Mouse (Mus musculus): ENCODE results near the gene Mrps27.
"Not testable (repeated sequence)": the region's sequence is repeated elsewhere in the genome, so short reads cannot be mapped to it uniquely, and the experiment has no call there.

Gene Mrps27

DNA sequence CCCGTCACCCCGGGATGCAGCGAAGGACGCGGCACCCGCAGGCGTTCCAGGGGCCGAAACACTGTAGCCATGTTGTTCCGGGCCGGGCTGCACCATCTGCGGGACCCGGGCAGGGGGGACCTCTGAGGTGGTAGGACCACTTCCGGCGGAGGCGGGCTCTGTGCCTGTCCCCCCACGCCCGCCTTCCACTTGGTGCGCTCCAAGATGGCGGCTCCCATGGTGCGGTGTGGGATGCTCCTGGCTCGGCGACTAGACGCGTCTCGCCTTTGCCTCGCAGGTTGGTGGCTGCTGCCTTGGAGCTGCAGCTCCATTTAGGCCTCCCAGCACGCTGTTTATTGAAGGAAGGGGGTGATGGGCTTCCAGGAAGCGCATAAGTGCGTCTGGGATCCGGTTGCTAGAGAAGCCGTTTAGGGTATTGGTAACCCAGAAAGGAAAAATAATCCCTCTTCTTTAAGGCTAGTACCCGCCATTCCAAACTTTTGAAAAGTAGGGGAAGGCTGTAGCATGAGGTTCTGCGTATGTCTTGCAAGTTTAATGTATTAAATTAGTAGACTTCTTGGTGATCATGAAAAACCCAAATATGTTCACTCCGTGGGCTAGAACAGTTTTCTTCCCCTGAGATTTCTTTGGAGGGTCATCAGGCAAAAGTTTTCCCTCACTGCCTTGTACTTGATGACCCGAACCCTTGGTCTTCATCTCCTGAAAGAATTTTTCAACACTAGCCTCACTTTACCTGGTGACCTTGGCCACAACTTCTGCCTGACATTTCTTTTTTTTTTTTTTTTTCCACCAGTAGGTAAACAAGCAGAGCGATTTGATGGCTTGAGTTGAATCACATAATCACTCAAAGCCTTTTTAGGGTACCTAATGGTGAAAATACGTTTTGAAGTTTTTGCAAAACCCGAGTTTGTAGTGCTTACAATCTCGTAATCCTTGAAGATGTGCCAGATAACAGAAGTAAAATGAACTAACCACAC is at the start of gene Mrps27, which contains the start of gene Ptcd2:
Mrps27 (plus strand) TSS at position 188 of the 977 bp plus-strand sequence.
Ptcd2 (minus strand) TSS at position 107 of the 977 bp plus-strand sequence.
- peak; percentile 96 to 97 for DNase-seq

DNA sequence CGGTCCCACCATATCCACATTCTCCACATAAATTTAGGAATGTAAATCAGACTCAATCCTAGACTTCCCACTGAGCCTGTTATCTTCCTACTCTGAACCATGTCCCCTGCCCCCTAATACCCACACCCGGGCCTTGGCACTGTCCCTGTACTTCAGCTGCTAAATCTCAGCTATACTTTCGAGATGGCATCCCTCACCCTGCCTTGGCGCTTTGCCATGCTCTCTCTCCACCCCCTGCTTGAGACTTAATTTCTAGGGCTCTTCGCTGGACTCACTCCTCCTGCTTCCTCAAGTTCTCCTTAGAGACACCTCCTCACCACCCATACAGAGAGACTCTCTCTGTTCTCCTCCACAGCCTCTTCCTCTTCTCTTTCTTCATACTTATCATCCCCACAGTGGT is 44.7 kb upstream of the Mrps27 start:
- no peak for DNase-seq

DNA sequence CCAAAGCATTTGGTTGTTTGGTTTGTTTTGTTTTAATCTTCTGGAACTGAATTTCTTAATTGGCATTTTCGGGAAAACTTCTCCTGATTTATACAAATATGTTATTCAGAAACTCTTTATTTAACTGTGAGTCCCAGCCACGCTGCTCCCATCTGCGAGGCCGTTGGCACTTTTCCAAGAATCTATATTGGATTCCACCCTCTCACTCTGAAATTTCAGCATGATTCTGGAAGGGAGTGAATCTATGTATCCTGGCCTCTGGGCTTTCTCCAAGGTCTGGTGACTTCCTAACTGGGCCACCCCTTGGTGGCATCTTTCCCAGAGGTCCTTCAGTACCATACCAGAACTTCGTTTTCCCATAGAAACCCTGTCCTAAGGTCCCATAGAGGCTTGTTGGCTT is 40.7 kb upstream of the Mrps27 start:
- DNase-seq = no peak

DNA sequence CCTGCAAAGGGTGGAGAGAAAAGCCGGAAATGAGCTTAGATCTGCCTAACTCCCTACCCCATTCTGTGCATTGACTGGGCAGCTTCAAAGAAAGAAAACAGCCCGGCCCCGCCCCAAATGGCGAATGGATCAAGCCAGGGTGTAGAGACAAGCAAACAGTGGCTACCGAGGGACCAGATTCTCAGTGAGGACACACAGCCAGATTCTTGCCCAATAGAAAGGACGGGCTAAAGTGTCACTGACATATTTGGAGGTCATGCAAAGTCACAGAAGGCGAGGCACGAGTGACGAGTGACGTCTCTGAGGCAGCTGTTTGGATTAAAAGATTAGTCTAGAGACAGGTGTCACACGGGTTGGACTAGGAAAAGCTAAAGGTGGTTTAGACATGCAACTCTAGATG is 40.2 kb upstream of the Mrps27 start:
- DNase-seq = peak; percentile 20 to 57

DNA sequence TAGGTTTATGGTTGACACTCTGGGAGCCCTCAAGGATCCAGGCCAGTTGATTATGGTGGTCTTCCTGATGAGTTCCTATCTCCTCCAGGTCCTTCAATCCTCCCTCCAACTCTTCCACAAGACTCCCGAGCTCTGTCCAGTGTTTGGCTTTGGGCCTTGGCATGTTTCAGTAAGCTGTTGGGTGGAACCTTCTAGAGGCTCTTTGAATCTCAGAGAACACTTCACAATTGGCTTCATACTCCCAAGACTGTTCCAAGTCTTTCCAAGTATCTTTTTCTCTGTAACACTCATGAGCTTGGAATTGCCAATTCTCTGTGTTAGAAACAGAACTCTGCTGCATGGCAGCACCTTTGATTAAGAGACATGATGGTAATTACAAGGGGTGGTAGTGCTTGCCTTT is 39.4 kb upstream of the Mrps27 start:
- DNase-seq = peak; percentile 15 to 49

DNA sequence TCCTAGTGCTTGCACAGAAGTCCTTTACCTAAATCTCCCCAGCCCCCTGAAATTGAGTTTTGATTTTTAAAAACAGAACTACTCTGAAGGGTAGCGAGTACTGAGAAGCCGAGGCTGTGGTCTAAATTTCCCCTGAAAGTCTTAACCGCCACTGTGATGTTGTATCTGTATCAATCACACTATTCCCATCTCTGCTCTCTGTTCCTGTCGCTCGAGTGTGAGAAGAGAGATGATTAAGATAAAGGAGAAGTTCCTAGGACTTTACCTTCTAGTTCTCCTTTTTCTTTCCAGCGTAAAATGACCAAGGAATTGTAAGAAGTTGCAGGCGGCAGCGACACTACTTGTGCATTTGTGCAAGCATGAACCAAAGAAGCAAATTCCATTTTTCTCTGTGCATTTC is 38.4 kb upstream of the Mrps27 start:
- no peak for DNase-seq

DNA sequence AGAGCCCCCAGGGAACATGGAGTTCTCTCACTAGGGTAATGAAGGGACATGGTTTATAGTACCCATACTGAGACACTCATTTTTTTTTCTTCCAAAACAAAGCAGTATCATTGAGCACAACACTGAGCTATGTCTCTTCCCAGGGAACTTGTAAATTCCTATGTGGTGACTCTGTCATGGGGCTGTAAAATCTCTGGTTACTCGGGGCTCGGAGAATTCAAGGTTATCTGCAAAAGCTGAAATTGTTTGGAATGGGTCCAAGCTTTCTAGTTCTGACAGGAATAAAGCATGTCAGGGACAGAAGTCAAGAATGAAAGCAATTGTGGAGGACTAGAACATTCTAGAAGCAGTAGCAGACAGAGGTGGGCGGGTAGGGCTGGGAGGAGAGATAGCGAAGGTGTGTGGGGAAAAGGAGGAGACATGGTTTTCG is 36.6 kb upstream of the Mrps27 start:
- DNase-seq = no peak

DNA sequence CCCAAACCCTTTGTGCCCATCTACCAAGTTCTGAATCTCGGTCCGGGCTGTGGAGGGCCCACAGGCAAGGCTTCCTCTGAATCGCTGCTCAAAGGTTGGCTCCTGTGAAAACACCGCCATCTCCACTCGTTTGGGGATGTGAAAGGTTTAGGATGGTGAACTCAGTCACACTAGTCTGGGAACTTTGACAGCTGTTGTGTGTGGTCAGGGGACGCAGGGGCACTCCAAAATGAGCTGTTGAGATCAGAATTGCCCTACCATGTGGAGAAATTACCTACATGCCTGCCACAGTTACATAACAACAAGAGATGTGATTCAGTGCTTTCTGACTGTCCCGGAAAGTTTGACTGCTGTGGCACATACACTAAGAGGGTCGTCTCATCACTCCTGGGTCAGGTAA is 36.2 kb upstream of the Mrps27 start:
- no peak for DNase-seq

DNA sequence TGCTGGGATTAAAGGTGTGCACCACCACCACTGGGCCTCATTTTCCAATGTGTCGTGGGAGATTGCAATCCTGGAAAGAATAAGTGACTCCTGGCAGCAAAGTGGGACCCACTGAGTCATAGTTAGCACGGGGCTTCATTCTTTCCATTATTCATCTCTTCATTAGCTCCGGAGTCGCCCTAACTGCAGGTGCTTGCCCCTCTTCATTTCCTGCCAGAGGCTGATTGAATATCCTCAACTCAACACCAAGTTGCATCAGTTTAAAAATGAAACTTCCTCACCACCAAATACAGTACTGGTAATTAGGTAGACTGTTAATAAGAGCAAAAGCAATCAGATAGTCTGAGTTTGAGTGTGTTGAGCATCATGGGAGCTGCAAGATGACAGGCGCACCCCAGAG is 30.5 kb upstream of the Mrps27 start:
- no peak for DNase-seq

DNA sequence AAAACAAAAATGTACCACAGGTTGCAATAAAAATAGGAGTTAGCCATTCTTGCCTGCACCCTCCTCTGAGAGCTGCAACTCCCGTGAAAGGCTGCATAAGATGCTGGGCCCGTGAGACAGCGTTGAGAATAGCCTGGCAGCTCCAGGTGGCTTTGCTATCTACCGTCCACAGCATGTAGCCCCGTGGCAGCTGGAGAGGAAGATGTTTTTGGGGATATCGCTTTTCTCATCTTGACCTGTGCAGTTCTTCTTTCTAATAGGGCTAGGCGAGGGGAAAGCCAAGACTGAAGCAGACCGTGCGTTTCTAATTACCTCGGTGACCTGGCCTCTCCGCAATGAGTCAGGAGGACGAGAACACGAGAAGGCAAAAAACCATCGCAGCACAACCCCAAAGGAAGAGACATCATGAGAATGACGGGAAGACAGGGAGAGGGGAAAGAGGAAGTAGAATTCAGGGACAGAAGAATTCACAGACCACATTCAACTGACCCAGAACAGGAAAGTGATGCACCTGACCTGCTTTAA is 29.9 kb upstream of the Mrps27 start:
- no peak for DNase-seq

DNA sequence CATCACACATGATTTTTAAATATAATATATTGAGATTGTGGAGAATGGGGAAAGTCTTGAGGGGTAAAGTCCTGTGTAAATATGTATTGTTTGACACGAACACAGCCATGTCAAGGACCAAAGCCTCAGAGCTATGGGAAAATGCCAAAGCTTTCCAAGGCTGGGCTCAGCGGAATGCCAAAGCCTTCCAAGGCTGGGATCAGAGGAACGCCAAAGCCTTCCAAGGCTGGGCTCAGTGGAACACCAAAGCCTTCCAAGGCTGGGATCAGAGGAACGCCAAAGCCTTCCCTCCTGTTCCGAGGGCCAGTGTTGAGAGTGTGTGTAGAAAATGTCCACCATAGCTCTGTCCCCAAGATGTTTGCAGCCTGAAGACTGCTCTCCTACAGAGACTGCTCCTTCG is 28.2 kb upstream of the Mrps27 start:
- DNase-seq = no peak

DNA sequence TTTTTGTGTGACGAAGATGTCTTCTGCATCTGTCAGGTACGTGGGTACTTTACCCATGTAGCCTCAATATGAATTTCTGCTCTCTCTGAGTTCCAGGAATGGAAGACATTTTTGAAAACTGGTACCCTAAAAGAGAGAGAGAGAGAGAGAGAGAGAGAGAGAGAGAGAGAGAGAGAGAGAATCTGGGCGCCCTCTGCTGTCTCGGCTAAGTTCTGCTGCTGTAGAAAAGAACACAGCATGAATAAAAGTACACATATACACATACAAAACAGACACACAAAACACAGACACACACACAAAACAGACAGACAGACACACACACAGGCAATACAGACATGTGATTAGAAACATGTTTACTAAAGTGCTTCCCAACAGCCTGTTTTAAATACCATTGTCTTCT is 27.5 kb upstream of the Mrps27 start:
- DNase-seq = no peak

DNA sequence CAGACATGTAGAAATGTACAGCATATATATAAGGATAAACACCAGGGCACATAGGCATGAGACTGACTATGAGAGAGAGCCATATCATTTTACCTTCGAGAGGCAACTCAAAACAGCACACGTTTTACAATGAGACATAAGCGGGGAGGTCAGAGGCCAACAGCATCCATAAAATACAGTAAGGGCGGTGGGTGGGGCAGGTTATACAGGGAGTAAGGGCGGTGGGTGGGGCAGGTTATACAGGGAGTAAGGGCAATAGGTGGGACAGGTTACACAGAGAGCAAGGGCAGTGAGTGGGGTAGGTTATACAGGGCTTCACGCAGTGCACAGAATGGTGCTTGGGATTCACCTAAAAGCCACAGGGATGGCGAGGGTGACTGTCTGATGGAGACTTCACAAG is 24.1 kb upstream of the Mrps27 start:
- DNase-seq = no peak

DNA sequence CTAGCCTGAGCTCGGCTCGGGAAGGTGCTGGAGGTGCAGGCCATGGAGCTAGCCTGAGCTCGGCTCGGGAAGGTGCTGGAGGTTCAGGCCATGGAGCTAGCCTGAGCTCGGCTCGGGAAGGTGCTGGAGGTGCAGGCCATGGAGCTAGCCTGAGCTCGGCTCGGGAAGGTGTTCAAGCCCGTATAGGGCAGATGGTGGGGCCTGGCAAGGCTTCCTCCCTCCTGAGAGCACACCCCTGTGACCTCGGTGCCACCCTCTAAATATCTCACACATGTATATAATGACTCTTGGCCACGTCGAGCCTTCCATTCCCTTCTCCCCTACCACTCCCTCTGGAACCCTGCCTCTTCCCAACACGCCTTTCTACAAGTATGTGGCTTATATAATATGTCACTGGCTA is 21.7 kb upstream of the Mrps27 start:
- DNase-seq = not testable (repeated sequence)

DNA sequence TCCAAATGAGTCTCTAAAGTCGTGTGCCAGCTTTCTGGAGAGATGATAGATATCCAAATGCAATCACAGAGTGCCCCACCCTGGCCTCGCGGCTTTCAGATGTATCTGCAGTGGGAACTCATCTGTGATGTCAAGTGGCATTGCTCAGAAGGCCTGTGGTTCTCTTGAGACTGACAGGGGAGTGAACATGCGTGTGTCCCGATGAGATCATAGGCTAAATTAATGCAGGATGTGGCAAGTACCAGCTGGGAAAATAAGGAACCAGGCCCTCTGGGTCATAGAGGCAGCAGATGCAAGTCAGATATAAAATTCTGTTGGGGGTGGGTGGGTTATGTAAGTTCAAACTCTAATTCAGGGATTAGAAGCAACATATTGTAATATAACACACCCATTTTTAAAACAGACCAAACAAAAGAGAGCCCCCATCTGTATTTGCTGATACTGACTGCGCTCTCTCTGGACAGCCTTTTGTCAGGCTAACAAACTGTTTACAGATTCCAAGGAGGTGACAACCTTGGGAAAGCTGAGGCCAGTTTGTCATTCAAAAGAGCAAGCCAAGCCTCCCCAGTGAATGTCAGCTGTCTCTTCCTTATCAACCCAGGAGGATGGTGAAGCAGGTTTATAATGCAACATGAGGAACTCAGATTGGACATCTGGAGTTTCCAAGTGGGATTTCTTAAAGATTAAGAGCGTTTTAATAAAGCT is 20.8 kb upstream of the Mrps27 start:
- DNase-seq = peak; percentile 22 to 47

DNA sequence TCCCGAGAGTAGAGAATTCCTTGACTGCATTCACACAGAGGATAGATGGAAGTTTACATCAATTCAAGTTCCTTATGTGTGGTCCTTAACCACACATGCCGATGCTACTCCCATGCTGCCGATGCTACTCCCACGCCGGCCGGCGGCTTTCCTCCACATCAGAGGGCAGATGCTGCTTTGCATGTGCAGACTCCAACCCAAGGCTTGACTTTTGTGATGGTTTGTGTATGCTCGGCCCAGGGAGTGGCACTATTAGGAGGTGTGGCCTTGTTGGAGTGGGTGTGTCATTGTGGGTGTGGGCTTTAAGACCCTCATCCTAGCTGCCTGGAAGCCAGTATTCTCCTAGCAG is 20.3 kb upstream of the Mrps27 start:
- not testable (repeated sequence) for DNase-seq

DNA sequence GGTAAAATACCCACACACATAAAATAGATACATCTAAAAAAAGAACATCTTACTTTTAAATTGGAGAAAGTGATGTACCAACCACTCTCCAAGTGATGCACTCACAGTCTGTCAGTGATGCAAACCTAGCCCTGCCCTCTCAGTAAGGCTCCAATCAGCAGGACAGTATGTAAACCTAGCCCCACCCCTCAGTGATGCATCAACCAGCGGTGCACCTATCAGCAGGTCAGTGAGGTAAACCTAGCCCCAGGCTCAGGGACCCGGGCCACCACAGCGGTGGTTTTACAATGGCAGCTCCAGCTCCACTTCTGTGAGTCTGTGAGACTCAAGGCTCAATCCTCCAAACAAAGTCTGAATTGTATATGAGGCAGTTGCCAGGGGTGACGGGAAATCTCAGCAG is 13.3 kb upstream of the Mrps27 start:
- DNase-seq = no peak

DNA sequence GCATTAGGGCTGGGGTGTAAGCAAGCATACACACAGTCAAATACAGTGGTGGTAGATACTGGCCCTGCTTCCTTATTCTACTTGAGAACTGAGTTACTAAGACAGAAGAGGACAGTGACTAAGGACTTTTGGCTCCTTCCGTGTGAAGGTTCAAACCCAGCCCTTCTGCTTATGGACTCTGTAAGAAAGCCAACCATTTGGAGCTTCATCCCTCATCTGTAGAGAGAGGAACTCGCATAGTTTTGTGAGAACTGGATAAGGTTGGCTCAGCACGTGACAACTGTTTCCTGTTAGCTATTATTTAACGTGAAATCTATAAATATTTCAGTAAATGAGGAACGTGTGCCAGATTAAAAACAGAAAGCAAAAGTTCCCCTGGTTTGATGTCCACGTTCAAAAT is 7.1 kb upstream of the Mrps27 start:
- DNase-seq = no peak

DNA sequence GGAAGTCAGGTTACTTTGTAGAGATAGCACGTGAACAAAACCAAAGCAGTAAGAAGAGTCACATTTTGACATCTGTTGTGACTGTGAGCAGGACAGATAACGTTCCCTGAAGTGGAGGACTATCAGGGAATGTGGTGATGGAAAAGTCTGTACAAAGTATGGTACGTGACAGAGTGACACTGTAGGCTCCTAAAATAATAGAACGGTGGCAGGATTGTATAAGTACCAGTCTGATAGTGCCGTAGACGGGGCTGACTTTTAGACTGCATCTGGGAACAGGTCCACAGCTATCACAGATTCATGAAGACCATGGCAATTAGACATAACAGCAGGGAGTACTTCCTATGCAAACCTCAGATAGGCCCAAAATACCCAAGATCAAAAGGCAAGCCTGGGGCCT is 3.1 kb upstream of the Mrps27 start:
- no peak for DNase-seq

DNA sequence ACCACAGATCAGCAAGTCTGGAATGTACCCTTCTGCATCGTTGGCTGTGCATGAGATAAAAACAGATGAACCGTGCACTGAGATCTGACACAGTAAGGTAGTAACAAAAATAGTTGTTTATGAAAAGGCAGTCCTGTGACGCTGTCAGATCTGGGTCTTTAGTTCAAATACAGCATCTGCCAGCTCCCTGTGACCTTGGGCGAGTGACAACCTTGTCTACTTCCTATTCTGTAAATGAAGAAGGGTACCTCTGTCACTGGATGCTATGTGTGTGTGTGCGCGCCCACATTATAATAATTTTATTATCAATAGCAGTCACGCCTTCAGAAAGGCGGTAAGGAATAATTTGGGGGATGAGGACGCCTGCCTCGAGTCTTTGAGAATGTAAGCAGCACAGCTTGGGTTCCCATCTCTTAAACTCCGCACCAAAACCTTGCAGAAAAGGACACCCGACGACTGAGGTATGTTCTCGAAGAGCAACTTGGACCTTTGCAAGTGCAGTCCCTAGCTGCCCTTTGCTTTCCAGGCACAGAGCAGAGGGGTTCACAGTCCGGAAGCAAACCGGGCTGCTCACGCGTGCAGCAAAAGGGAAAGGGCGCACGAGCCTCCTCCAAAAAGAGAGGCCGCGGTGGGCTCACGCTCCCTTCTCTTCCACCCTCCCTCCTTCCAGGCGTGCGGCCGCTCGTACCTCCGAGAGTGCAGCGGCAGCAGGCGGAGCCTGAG is 549 bp upstream of the Mrps27 start:
- no peak for DNase-seq

DNA sequence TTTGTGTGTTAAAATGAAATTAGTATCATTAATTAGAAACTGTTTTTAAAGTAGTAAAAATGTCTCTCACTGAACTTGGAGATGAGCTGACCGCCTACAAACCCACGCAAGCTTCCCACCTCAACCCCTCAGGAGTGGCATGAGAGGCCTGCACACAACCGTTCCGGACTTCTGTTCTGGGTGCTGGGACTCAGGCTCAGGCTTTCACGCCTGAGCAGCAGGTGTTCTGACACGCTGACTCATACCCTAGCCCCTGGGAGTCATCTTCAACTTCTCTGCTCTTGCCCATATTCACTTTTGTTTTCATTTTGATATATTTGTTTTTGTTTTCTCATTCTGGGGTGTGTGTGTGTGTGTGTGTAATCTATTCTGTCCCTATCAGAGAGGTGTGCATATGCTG is 5.4 kb downstream of the Mrps27 start:
- no peak for DNase-seq

DNA sequence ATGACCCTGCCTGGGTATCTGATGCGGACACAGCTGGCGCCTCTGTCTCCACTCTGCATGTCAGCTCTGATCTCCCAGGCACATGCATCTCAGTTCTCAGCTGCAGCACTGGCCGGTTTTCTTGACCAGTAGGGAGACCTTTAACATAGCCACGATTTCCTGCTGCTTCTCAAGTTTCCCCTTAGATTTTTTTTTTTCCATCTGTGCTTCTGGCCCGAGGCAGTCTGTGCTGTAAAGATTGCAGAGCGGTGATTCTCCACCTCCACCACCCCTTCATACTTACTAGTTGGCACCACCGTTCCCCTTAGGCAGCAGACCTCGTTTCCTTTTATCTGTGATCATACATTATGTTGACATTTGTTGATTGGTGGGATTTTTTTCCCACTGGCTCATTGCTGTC is 6.6 kb downstream of the Mrps27 start:
- no peak for DNase-seq

DNA sequence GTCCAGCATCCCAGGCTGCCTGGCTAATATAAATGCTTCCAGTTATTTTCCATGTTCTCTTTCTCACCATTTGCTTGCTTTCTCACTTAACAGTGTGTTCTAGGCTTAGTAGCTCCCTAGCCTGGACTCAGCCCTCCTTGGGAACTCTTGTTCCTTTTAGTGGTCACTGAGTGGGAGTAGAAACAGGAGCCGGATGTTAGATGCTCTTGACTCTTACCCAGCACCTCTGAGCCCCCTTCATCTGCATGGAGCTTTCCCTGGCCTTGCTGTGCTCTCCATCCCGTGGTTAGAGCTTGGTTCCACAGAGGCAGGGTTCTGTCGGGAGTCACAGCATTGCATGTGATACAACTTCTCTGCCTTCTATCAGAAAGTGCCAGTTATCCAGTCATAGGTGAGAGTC is 7.0 kb downstream of the Mrps27 start:
- DNase-seq = no peak

Measured in lung, adult 18-20 months (tissue).